Mouse (Mus musculus) CD4-positive, CD25-positive, alpha-beta regulatory T cell, adult 4 months (primary cell): ENCODE results near the gene Fam198a. TPM values are rescaled to one million over a fixed set of nuclear protein-coding genes. Genes with fewer than 3 reads are reported as not detected.

Source experiments
- ATAC-seq: one replicate; pipeline ENCODE4 v1.8.0; 2017
- polyA plus RNA-seq, 2 experiments: library from polyadenylated mRNA; unstranded; fragments of 100-300 nt; shearing (Covaris generic); gene quantifications; one replicate each; pipeline ENCODE4 v1.2.1; 2017

The Fam198a gene
- under 1 TPM in 1 of 2 experiments, not detected in 1; 0.29 TPM for polyA plus RNA-seq

- no peak for ATAC-seq
These were observed at the start of gene Fam198a for GRCm38 (mm10) chr9:121950418-121951113. Fam198a (plus strand) TSS chr9:121950988.

GRCm38 (mm10) chr9:121901710-121902700 is 48.8 kb upstream of the Fam198a start:
- no peak for ATAC-seq

GRCm38 (mm10) chr9:121903476-121904305 is 47.1 kb upstream of the Fam198a start:
- no peak for ATAC-seq

- ATAC-seq: no peak
These were observed 46.5 kb upstream of the Fam198a start for GRCm38 (mm10) chr9:121904319-121904718.

- no peak for ATAC-seq
These were observed 45.8 kb upstream of the Fam198a start for GRCm38 (mm10) chr9:121904946-121905345.

GRCm38 (mm10) chr9:121905556-121906185 is 45.1 kb upstream of the Fam198a start:
- no peak for ATAC-seq

GRCm38 (mm10) chr9:121906456-121906855 is 44.3 kb upstream of the Fam198a start:
- ATAC-seq: no peak

GRCm38 (mm10) chr9:121907356-121908070 is 43.3 kb upstream of the Fam198a start:
- ATAC-seq: no peak

- no peak for ATAC-seq
These were observed 42.5 kb upstream of the Fam198a start for GRCm38 (mm10) chr9:121908321-121908720.

- no peak for ATAC-seq
These were observed 41.2 kb upstream of the Fam198a start for GRCm38 (mm10) chr9:121909635-121910034.

GRCm38 (mm10) chr9:121911196-121911595 is 39.6 kb upstream of the Fam198a start:
- no peak for ATAC-seq

GRCm38 (mm10) chr9:121912786-121913185 is 38.0 kb upstream of the Fam198a start:
- ATAC-seq: no peak

GRCm38 (mm10) chr9:121914226-121914757 is 36.5 kb upstream of the Fam198a start:
- no peak for ATAC-seq

- ATAC-seq: no peak
These were observed 35.7 kb upstream of the Fam198a start for GRCm38 (mm10) chr9:121915056-121915455.

- ATAC-seq: no peak
These were observed 34.7 kb upstream of the Fam198a start, which contains the start of gene Cyp8b1 for GRCm38 (mm10) chr9:121916102-121916501. Cyp8b1 (minus strand) TSS chr9:121916305.

GRCm38 (mm10) chr9:121919027-121919501 is 31.7 kb upstream of the Fam198a start:
- ATAC-seq: no peak

- ATAC-seq: no peak
These were observed 27.3 kb upstream of the Fam198a start for GRCm38 (mm10) chr9:121923443-121923842.

GRCm38 (mm10) chr9:121923906-121924305 is 26.9 kb upstream of the Fam198a start:
- no peak for ATAC-seq

- ATAC-seq: no peak
These were observed 25.8 kb upstream of the Fam198a start for GRCm38 (mm10) chr9:121924901-121925560.

GRCm38 (mm10) chr9:121925959-121926358 is 24.8 kb upstream of the Fam198a start:
- no peak for ATAC-seq
